Mouse (Mus musculus) layer of hippocampus, postnatal 10 days (tissue): ENCODE data around the gene Isoc2b. TPM values are rescaled to one million over a fixed set of nuclear protein-coding genes. Genes with fewer than 3 reads are reported as not detected.
"Not testable (repeated sequence)": the region's sequence is repeated elsewhere in the genome, so short reads cannot be mapped to it uniquely, and the experiment has no call there.

Experiments used
- DNase-seq, 2 experiments: peaks; one replicate each; pipeline ENCODE4 v3.0.0; 2021; ENCODE audit warnings: low spot score in 2 of 2
- long read RNA-seq: library from polyadenylated mRNA; stranded (forward); transcript quantifications from one replicate; pipeline ENCODE4 v2.0.0, GENCODE M21; 2023
- total RNA-seq, 2 experiments: library from RNA; stranded (reverse); gene quantifications; 2 replicates each; pipeline ENCODE4 v1.2.3; 2021

Gene Isoc2b
- 1 to 10 TPM; 3.0 to 4.3 TPM for total RNA-seq
- long read RNA-seq, partial matches to known transcripts: 0 of 5 reads
- long read RNA-seq, other reads (novel, unspliced or antisense): 1 of 5 reads

GRCm38 (mm10) chr7:4870133-4870532 lies at the start of gene Isoc2b:
Gene Isoc2b (minus strand): TSS chr7:4870258.
- DNase-seq: no peak

- no peak for DNase-seq
Observed at GRCm38 (mm10) chr7:4919096-4919495, 49.0 kb upstream of the Isoc2b start.

- DNase-seq: no peak
Observed at GRCm38 (mm10) chr7:4918681-4919080, 48.6 kb upstream of the Isoc2b start.

- no peak for DNase-seq
Observed at GRCm38 (mm10) chr7:4917494-4917893, 47.4 kb upstream of the Isoc2b start.

- DNase-seq: peak; percentile 27 to 54
Observed at GRCm38 (mm10) chr7:4915669-4916416, 45.8 kb upstream of the Isoc2b start.

- DNase-seq: peak; percentile 92 to 96
Observed at GRCm38 (mm10) chr7:4915007-4915665, 45.1 kb upstream of the Isoc2b start, which contains the start of gene Zfp628. Gene Zfp628 (plus strand): TSS chr7:4915217.

GRCm38 (mm10) chr7:4912248-4912647 lies 42.2 kb upstream of the Isoc2b start:
- no peak for DNase-seq

- DNase-seq: peak; percentile 71 to 77
Observed at GRCm38 (mm10) chr7:4911561-4911960, 41.5 kb upstream of the Isoc2b start.

- DNase-seq: no peak
Observed at GRCm38 (mm10) chr7:4906466-4906950, 36.5 kb upstream of the Isoc2b start, which contains the start of gene Gm36210. Gene Gm36210 (minus strand): TSS chr7:4906516.

GRCm38 (mm10) chr7:4902404-4902803 lies 32.3 kb upstream of the Isoc2b start:
- DNase-seq: no peak

GRCm38 (mm10) chr7:4901171-4901570 lies 31.1 kb upstream of the Isoc2b start:
- DNase-seq: peak in 1 of 2 experiments; percentile 38

GRCm38 (mm10) chr7:4900523-4900851 lies 30.4 kb upstream of the Isoc2b start:
- DNase-seq: no peak

GRCm38 (mm10) chr7:4899649-4900522 lies 29.8 kb upstream of the Isoc2b start:
- no peak for DNase-seq

GRCm38 (mm10) chr7:4898851-4899648 lies 29.0 kb upstream of the Isoc2b start:
- DNase-seq: no peak

- no peak for DNase-seq
Observed at GRCm38 (mm10) chr7:4895186-4895585, 25.1 kb upstream of the Isoc2b start.

GRCm38 (mm10) chr7:4886680-4887079 lies 16.6 kb upstream of the Isoc2b start:
- no peak for DNase-seq

- DNase-seq: not testable (repeated sequence)
Observed at GRCm38 (mm10) chr7:4879036-4879435, 9.0 kb upstream of the Isoc2b start.

GRCm38 (mm10) chr7:4878186-4878585 lies 8.1 kb upstream of the Isoc2b start:
- DNase-seq: no peak

- no peak for DNase-seq
Observed at GRCm38 (mm10) chr7:4877226-4877625, 7.2 kb upstream of the Isoc2b start.

- peak; percentile 80 to 84 for DNase-seq
Observed at GRCm38 (mm10) chr7:4876753-4877221, 6.7 kb upstream of the Isoc2b start, which contains the start of gene Isoc2a. Gene Isoc2a (plus strand): TSS chr7:4877153.
